Mouse (Mus musculus) spleen, embryonic (tissue): Measurements from ENCODE around the gene Phactr3.

Experiments used
- CTCF ChIA-PET: fragments of 350-600 bp; sonication (Branson Sonifier 250); formaldehyde crosslinking; loops from one replicate; lab custom pipeline; 2022; lab: Charles Lee

Gene Phactr3

DNA sequence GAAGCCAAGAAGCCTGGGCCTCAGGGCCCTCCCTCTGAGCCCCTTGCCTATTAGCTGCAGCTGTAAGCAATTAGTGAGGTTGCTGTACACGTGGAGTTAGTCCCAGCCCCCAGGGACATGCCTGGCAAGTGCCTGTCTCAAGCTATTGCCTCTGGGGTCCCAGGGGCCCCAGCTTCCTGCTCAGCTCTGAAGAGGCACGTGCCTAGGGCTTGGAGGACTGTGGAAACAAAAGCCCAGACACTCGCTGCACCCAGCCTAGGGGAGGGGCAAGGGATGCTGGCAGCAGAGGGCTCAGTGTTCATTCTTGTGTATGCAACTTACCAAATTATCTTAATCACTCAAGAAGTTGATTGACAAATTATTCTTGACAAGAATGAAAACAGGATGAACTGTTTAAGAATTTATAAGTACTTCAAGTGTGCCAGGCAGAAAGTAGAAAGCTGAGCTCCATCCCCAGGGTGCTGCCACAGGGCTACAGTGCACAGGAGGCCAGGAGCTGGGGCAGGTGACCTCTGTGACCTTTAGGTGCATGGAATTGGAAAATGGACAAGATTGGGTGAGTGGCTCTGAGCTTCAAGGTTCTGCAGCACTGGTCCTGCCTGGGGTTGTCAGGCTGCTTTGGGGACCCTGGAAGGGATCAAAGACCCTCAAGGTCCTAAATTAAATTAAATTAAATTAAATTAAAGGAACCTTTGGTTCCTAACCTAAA lies 138.5 kb downstream of the Phactr3 start:
- CTCF ChIA-PET = no interaction called here

DNA sequence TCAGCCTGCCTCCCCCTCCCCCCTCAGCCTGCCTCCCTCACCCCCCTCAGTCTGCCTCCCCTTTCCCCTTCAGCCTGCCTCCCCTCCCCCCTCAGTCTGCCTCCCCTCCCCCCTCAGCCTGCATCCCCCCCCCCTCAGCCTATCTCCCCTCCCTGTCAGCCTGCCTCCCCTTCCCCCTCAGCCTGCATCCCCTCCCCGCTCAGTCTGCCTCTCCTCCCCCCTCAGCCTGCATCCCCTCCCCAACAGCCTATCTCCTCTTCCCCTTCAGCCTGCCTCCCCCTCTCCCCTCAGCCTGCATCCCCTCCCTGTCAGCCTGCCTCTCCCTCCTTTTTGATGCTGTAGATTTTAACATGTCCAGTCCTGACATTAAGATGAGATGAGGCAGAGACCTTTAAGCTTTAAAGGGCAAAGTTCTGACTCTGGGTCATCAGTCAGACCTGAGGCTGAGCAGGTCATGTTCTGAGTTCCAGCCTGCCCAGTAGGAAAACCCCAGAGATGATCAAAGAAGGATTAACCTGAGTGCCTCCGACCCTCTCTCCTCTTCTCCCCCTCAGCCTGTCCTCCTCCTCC lies 139.3 kb downstream of the Phactr3 start:
- CTCF ChIA-PET = no interaction called here

DNA sequence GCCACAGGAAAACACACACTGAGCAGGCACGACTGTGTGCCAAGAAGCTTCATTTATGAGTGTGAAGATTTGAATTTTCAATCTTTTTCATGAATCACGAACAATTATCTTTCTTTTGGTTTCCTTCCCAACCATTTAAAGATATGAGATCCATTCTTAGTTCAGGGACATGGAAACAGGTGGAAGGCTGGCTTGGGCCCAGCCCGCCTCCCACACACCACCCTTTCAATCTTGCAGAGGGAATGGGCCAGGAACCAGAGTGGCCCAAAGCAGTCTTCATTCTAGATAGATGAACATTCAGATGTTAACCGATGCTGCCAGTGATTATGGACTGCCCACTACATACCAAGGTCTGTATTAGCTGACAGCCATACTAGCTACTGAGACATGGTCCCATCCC lies 144.3 kb downstream of the Phactr3 start:
- CTCF ChIA-PET = no interaction called here

DNA sequence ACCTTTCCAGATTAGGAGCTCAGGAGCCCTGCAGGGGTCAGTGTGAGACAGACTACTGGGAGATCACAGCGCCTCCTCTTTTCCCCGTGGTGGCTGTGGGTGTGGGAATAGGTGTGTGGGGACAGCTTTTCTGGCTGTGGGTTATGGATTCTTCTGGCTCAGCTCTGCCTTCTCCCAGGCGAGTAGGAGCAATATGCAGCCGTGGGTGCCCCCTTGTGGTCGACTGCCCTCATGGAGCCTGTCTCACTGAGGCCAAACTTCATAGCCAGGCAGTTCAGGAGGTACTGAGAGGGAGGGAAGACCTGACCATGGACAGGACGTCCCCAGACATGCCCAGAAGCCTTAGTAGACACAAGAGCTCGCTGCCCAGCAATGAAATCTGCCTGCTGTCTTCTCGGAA lies 145.6 kb downstream of the Phactr3 start:
- CTCF ChIA-PET = no interaction called here

DNA sequence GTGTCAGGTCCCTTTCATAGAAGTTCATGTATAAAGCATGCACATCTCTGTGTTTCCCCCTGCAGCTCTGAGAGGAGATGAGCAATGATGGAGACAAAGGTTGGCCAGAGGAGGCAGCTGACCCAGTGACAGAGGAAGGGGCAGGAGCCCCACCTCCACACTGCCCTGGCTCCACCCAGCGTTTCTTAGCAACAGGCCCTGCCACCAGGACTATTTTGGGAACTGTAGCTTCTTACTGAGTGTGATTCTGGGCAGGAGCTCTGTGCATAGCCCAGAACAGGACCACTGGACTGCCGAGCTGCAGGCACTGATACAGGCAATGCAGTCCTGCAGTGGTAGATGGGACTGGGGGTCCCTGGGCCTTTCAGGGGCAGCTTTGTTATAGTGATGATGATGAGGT lies 146.7 kb downstream of the Phactr3 start:
- CTCF ChIA-PET = no interaction called here

DNA sequence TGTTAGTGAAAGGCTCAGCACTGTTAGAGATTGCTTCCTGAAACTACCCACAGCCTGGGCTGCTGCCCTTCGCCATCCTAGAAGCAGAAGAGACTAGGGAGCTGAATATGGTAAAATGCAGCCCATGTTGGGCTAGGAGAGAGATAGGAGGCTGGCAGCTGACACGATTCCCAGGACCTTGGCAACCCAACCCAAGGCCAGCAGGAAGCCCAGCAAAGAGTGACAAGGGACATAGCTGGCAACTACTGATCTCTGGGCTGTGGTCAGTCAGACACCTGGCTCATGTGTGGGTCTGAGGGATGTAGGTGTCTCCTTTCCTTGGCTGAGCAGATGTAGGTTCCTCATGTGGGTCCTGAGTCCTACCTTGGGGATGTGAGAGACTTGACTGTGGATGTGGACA lies 152.0 kb downstream of the Phactr3 start:
- CTCF ChIA-PET = no interaction called here

DNA sequence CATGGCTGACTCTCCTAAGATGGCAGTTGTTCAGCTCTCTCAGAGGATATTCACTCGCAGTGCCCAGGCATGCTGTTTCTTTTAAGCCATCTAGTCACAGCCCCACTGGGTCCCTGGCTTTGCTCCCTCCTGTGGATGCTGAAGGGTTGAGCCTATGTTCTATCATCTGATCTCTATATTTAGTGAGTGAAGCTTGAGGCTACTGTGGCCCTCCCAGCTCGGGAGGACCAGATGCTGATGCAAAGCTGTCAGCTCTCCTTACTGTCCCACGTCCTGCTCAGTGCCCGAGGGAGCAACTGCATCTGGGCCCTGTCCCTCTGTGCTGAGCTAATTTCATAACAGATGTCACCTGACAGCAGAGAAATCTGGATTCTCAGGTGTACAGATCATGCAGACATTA lies 153.6 kb downstream of the Phactr3 start:
- CTCF ChIA-PET = no interaction called here

DNA sequence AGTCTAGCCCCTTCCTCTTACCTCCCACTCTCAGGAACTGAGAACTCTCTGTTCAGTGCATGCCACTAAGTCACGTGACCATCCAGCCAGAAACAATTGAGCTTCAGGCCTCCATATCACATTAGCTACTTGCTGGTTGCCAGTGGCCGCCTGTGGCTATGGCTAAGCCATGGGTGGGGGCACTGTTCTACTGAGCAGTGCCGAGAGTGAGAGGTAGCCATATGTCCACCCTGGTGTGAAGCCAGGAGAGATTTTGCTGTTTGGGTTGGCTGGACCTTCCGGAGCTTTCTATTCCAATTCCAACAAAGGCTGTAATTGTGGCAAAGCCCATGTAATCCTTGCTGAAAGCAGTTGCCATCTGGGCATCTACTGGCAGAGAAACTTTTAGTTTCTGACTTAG lies 155.4 kb downstream of the Phactr3 start:
- CTCF ChIA-PET = no interaction called here

DNA sequence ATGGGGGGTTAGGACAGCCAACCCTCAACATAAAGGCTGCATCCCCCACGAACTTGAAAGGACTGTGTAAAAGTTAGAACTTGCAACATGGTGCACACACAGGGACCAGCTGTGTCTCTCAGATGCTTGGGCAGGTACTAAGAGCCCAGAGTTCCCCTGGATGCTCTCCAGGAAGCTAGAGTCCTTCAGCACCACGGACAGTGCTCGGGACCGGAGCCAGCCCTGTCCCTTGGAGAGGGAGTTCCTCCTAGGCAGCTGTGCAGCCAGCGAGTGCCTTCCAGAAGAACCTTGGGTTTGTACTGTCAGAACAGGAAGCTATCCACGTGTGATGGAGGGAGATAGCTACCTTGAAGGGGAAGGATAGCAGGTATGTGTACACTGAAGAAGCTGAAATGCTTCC lies 158.4 kb downstream of the Phactr3 start:
- CTCF ChIA-PET = no interaction called here

DNA sequence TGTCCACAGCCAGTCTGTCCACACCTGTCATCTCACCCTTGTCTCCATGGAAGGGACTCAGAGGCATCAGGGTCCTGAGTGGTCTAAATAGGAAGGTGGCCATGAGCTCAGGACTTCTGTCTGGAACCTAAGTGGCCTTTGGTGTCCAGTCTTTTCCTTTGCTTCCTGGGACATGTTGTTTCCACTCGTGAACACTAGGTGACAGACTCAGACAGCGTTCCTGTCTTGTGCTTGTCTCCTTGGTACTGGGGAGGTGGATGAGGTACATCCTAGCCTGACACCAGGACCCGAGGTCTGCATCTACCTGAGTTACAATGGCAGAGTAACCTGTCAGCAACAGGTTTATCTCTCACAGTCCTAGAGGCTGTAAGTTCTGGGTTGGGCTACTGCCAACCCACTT lies 162.4 kb downstream of the Phactr3 start:
- CTCF ChIA-PET = no interaction called here

DNA sequence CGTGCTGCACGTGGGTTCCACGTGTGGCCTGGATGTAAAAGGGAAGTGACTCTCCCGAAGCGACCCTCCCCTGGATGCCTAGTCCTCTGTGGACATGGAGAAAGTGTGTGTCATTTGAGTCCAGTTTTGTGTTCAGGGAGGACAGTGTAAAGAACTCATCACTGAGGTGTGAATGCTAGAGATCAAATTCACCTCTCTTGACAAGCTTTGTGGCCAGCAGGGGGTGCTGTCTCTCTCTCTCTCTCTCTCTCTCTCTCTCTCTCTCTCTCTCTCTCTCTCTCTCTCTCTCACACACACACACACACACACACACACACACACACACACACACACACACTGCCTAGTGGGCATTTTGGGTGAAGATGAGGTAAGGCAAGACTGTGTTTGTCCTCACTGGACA lies 168.5 kb downstream of the Phactr3 start:
- CTCF ChIA-PET = no interaction called here

DNA sequence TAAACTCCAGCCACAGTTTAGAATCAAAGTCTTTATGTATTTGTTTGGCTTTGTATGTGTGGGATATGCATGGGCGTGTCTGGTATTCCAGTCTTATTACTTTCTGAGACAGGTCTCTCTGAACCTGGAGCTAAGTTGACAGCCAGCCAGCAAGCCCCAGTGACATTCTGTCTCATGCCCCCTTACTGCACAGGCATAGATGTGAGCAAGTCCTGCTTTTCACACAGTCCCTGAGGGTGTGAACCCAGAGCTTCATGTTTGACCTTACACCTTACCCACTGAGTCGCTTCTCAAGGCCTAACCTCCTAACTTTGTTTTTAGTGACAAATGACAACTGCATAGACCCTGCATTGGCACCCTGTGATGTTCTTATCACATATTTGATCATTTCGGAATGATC lies 169.9 kb downstream of the Phactr3 start:
- CTCF ChIA-PET = interaction anchor here (0.6 kb wide), 1 partner anchor 9 kb away, joined by 3 read pairs; no protein-coding TSS in a partner anchor

DNA sequence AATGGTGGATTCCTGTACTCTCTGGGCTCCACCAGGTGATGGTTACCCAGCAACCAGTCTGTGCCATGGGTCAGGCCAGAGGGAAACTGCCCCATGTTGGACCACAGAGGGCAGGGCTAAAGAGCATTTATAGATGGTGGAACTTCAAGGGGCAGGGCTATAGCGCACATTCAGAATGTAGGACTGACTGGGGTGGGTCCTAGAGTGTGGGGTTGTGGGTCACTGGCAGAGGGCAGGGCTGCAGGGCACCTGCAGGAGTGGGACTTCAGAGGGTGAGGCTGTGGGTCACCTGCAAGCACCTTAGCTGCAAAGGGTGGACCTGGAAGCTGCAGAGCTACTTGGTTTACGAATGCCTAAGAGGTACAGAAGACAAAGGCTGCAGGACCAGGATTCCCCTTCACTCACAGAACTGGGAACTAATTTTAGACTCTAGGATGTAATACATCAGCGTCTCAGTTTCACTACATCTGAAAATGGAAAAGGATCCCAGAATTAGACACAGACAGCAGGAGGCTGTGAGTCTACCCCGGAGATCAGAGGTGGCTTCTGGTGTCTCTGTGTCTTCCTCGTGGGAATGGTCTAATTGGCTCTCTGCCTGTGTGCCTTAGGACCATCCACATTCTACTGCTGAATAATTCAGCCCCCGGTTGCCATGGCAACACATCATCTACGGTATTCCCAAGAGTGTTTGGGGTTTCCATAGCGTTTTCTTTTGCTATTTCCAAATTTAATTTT lies 184.8 kb downstream of the Phactr3 start:
- CTCF ChIA-PET = no interaction called here

DNA sequence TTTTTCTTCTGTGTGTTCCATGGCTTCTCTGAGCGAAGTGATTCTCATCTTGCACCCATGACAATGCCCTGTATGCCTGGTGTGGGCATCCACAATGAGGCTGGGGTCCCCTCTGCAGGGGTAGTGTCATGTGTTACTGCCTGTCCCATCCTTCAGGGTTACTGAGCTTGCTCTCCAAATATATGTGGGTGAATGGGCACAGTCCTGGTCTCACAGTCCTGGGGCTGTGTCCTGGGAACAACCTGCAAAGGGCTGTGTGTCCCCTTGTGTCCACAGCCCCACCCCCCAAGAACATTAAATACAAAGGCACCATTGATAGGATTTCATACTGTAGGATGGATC lies 185.4 kb downstream of the Phactr3 start:
- CTCF ChIA-PET = no interaction called here

DNA sequence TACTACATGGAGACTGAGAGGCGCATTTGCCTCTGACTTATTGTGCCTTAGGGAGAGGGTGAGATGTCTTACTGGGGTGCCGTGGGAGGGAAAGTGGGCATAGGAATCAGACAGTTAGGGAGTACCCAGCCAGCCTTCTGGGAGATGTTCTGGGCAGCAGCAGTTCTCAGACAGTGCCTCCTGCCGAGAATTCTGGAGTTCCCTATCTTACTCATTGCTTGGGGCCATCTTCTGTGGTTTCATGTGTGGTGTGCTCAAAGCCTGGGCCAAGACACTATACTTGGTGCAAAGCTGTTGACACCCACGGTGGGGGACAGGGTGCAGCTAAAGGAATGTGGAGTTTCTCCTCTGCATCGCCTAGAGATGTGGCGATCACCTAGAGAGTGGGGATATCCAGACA lies 185.9 kb downstream of the Phactr3 start:
- CTCF ChIA-PET = no interaction called here

DNA sequence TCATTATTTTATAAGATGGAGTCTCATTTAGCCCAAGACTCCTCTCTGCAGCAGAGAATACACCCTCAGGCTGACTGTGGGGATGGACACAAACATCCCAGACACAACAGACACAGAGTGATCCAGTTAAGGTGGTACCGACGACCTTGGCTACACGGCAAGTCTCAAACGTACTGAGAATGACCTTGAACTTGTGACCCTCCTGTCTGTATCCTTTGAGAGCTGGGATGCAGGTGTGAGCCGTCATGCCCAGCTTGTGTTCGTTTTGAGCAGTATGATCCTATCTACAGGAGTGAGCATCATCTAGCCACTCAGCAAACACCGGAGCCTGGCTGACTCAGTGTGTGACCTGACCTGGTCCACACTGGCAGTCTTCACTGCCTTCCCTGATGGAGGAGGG lies 194.8 kb downstream of the Phactr3 start:
- CTCF ChIA-PET = no interaction called here

DNA sequence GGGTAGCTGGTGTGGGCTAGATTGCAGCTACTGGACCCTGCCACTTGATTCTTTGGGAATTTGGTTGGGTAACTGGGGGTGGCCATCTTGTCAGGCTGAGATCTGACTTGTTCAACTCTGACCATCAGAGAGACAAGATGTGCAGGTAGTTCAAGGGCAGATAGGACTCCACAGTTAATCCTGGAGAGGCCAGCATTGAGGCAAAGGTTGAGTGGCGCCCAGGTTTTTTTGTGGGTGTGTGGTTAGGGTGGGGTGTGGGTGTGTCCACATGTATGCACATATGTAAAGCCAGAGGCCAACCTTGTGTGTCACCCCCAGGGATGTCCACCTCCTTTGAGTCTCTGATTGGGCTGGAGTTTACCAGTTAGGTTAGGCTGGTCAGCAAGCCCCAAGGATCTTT lies 197.5 kb downstream of the Phactr3 start:
- CTCF ChIA-PET = no interaction called here

DNA sequence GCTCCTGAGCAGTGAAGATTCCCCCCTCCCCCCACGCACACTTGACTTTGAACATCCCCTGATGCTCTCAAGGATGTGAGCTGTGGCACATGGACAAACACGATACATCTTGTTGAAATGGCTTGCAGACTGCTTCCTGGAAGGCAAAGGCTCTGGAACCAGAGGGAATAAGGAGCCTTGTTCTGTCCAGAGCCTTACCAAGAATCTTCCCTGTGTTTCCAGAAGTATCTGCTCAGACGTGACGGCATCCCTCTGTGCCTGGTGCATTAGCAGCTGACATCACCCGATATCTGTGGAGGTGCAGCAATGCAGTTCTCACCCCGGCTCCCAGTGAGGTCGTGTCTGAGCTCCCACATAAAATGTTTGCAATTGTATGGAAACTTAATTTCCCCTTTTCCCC lies 201.0 kb downstream of the Phactr3 start:
- CTCF ChIA-PET = no interaction called here

DNA sequence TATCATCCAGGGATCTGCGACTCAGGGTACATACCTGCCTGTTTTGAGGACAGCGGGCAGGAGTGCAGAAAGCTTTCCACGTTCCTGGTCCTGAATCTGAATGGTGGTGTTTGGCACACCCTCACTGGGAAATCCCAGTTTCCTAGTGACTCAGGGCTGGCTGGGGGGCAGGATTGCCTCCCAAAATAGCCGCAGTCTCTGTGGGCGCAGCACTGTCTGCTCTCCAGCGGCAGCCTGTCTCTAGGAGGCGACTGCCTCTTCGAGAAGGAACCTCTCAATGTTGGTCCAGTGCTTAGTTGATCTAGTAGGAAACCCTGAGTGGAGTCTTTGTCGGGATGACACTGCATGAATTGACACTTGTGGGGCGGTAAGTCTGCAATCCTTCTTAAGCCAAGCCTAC lies 202.5 kb downstream of the Phactr3 start:
- CTCF ChIA-PET = no interaction called here

DNA sequence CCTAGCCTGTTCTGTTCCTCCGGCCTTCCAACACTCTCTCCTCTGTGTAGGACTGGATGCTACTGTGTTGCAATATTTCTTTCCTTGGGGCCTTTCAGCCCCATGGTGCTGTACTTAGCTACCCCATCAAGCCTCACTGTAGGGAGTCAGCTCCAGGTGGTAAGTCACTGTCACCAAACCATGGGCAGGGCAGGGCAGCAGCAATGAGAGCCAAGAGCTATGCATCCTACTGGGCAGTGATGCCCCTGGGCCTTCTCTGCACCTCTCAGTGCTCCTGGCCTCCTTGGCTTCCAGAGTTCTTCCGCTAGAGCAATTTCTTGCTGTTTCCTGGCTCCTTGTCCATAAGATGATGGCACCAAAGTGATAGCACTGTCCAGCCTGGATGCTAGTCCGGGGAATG lies 205.6 kb downstream of the Phactr3 start:
- CTCF ChIA-PET = no interaction called here

DNA sequence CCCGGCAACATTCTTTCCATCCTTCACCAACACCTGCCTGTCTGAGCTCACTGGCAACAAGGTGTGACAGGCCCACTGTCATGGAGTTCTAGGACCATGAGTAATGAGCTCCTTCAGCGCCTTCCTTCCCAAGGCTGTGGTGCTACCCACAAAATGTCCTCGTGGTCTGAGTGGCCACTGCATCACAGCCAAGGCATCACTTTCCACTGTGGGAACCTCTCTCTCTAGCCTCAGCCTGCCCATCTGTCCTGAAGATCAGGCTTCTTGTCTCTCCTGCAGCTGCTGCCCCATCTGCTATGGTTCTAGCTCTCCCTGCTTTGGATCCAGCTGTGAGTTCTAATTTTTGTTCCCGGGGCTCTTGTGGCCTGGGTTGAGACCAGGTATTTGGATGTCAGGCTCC lies 206.0 kb downstream of the Phactr3 start:
- CTCF ChIA-PET = no interaction called here

DNA sequence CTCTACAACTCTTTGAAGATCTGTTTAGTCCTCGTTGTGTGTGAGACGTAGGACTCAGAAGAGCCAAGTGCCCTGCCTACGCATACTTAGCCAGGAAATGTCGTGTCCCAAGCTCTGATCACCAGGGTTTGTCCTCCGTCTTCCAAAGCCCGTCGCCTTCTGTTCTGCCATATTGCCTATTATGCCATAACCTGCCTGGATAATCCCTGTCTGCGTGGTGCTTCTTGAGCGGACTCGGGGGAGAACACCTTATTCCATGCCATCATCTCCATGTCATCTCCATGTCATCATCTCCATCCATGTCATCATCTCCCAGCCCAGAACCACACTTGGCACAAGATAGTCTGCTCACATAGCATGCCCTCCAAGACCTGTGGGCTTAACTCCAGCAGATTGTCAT lies 207.3 kb downstream of the Phactr3 start:
- CTCF ChIA-PET = no interaction called here

DNA sequence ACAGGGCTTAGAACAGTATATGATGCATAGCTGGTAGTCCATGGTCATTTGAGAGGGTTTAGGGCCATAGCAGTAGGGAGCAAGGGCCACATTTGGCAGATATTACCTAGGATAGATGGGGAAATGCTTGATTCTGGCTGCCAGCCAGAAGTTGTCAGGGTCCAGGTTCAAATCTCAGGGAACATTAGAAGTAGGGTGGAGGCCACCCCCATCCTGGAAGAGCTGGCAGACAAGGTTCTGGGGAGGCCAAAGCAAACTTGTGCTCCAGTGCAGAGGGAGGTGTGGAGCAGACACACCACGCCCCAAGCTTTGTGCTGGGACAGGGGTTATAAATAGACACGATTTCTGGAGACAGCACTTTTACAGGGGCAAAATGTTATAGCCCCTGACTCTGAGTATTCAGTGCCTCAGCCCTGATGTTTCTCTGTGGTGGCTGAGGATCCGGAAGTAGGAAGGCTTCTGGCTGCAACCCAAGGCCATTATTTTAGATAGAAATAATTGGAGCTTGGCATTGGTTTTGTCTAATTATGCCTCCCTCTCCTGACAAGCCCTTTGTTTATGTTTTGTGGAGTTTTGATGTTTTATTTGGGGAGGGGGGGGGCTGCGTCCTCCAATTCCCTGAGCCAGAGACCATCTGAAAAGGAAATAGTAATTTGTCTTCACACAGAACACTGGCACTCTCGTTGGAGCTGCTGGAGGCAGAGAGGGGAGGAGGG lies 208.1 kb downstream of the Phactr3 start:
- CTCF ChIA-PET = no interaction called here
